Mouse (Mus musculus) cerebellum, adult (tissue): Measurements from ENCODE around the gene Mboat1.

Source experiments
- ATAC-seq: cut with Nextera tagmentation; 2 replicates; pipeline ENCODE4 v1.9.2; 2017; ENCODE audit warnings: mild to moderate bottlenecking, moderate library complexity, mixed read lengths; ENCODE audit not compliant: insufficient number of reproducible peaks, low FRiP score, low TSS enrichment

The Mboat1 gene

DNA sequence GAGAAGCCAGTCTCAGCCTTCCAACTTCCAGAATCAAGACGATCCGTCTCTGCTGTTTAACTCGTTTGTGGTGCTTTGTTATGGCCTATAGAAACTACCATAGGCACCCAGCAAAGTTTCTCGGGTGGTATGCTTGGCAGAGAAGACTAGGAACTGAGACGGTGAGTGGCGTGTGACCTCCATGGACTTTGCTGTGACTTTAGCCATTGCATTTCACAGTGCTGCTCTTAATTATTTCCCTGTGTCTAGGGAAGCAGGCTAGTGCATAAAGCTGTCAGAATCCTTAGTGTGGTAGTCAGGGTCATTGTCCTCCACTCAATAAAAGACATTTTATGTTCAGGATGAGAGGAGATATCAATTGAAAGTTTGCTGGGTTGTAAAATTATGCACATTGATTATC, 49.3 kb downstream of the Mboat1 start:
- ATAC-seq, result no peak

GRCm38 (mm10) chr13:30185959-30186358, 49.7 kb downstream of the Mboat1 start:
- peak; percentile 40; the same call in 1 of the 2 replicates for ATAC-seq

GRCm38 (mm10) chr13:30186456-30186855, 50.2 kb downstream of the Mboat1 start:
- ATAC-seq, result no peak

GRCm38 (mm10) chr13:30192031-30192716, 55.9 kb downstream of the Mboat1 start:
- no peak for ATAC-seq

DNA sequence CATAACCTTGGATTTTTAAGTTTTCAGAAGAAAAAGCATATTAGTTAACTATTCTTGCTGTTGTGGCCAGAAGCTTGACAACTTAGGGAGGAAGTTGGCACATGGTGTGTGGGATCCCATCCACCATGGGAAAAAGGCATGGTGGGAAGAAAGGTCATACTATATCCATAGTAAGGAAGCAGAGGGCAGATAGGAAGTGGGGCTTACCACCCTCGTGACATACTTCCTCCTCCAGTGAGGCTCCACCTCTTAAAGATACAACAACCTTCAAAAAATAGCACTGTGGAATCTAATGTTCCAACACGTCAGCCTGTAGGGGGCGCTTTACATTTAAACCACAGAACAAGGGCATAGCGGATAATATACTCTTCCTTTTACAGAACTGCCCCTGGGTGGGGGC, 57.1 kb downstream of the Mboat1 start:
- ATAC-seq, result peak; percentile 15; the same call in 1 of the 2 replicates

DNA sequence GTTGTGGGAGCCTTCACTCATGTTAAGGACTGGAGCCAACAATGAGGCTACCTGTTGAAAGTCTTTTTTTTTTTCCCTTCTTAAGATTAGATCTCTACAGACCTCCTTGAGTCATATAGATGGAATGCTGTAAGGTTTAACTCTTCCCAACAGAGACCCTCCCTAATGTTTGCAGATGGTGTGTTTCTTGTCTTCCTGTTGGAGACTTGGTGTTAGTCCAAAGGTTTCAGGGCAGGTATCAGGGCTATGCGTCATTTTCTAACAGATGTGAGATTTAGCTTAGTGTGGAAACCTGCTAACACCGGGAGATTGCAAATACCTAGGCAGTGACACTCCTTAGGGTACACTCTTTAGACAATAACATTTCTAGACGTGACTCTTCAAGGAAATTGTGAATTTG, 58.5 kb downstream of the Mboat1 start:
- ATAC-seq, result no peak

- ATAC-seq, result no peak
Observed at GRCm38 (mm10) chr13:30196661-30197060, 60.4 kb downstream of the Mboat1 start.

DNA sequence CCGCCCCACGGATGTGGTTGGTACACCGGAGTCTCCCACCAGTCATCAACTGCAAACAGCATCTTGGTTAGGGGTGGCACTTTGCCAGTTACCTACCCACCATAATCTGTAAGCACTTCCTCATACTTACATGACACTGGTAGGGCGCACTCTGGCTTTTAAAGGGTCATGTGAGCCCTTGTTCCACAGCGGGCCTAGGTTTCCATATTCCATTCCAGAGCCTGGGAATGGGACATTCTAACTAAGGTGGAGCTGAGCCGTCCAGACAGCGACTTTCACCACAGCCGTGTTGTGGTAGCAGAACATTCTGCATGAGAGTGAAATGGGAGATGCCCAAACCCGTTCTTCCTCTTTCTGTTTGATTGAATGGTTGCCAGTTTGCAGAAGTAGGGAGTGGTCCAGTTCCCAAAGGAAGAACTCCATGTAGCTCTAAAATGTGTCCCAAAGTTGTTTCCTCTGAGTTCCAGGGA, 61.8 kb downstream of the Mboat1 start:
- ATAC-seq, result no peak

DNA sequence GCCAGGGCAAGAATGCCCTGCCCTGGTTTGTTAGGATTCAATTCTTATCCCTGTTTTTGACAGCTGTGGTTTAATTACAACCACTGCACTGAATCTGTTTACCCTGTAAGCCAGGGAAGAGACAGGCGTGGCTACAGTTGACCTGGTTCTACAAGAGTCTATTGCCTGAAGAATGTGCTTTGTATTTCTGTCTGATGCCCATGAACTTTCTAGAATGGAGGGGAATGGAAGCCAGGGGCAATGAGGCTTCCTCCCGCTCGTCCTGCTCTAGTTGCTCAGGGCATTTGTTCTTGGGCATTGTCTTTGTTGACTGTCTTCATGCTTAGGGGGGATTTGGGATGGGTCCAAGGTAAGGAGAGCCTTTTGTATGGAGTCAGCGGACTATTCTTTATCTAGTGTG, 63.5 kb downstream of the Mboat1 start:
- ATAC-seq, result no peak

GRCm38 (mm10) chr13:30200737-30201136, 64.4 kb downstream of the Mboat1 start:
- ATAC-seq, result no peak

GRCm38 (mm10) chr13:30203018-30203417, 66.7 kb downstream of the Mboat1 start:
- ATAC-seq, result no peak

GRCm38 (mm10) chr13:30208176-30208575, 71.9 kb downstream of the Mboat1 start:
- ATAC-seq, result no peak

DNA sequence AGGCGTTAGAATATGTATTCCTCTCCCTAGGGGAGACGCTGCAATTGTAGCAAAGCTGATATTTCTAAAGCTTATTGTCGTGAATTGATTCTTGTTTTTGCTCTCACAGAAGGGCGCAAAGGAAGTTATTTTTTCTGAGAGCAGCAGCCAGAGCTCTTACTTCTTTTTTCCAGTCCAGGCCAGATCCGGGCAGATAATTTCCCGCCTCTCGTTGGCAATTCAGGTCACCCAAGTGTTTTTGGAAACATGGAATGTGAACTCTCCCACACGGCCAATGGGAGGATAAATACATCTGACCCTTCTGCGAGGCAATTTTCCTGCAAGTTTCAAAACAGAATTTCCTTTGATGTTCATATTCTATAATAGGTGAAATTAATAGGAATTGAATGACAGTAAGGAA, 77.0 kb downstream of the Mboat1 start:
- no peak for ATAC-seq

DNA sequence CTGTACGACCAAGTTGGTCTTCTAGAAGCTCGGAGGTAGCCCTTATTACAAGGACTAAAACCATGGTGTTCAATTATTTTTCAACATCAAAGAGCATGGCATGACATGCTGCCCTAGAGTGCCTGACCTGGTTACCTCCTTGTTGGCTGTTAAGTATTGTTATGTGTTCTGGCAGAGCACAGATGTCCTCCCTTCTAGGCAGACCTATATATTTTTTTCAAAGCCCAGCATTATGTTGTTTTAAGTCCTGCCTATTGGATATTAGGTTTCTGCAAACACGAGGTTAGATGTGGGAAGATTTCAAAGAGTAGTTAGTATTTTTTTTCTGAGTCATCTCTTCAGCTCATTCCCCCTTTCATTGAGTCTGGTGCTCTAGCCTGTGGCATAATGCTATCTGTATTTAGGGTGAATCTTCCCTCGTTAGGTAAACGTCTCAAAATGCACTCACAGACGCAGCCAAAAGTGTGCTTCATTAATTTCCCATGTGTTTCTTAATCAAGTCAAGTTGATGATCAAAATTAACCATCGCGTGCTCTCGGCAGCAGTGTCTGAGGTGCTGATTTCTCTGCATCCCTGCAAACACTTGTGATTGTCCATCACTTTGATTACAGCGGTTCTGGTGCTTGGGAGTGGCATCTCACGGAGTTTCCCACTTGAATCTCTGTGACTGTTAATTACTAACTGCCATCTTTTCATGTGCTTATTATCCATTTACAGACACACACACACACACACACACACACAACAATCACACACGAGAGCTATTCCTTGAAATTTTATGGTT, 81.5 kb downstream of the Mboat1 start:
- ATAC-seq, result no peak

- ATAC-seq, result no peak
Observed at GRCm38 (mm10) chr13:30219597-30219996, 83.3 kb downstream of the Mboat1 start.

DNA sequence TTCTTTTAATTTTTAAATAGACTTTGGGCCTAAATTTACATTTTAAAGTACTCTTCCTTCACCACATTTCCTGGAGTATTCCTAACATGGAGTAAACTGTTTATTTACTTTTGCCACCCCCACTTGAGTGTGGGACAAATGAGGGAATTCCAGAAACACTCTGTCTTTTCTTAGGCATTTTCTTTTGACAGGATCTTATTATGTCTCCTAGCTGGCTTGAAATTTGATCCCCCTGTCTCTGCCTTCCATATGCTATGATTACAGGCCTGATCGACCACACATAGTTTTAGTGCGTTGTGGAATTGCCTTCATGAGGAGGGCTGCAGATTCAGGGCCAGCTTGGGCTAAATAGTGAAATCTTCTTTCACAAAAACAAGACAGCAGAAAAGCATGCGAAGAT, 85.0 kb downstream of the Mboat1 start:
- ATAC-seq, result no peak

DNA sequence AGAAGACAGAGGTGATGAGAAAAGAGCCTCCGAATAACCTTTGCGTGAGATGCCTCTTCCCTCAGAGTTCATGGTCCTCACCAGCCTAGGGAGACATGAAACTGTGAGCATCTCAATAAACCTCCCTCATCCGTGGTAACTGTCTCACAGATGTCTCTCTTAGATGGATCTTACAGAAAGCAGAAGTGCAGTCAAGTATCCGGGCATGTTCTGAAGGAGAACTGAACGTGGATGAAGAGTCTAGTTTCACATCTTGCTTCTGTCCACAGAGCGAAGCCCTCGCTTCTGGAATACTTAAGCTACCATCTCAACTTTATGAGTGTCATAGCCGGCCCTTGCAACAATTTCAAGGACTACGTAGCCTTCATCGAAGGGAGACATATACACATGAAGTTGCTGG, 87.8 kb downstream of the Mboat1 start:
- ATAC-seq, result no peak

DNA sequence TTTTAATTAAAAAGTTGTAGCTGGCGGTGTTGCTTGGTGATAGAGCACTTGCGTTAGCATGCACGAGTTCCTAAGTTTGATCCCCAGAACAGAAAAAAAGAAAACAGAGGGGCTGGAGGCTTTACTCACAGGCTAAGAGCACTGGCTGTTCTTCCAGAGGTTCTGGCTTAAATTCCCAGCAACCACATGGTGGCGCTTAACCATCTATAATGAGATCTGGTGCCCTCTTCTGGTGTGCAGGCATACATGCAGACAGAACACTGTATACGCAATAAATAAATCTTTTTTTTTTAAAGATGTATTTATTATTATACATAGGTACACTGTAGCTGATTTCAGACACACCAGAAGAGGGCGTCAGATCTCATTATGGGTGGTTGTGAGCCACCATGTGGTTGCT, 88.4 kb downstream of the Mboat1 start:
- no peak for ATAC-seq

- ATAC-seq, result no peak
Observed at GRCm38 (mm10) chr13:30228762-30229161, 92.5 kb downstream of the Mboat1 start.

DNA sequence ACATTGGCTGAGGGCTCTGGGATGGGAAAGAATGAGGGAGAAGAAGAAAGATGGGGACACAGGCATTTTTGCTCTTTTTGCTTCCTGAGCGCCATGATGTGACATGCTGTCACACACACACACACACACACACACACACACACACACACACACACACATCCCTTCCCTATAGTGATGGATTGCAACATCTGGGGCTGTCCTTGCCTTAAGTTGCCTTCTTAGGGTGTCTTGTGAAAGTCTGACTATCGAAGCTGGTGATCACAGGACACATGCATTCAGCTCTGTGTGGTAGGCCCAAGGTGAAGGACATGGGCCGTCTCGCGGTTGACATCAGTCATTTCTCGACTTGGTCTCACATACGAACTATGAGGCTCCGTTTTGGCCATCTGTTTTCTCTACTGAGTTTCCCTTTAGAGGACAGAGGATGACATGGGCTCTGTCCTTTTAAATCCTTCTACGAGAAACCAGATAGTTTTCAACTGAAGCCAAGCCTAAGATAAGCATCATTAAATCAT, 93.4 kb downstream of the Mboat1 start:
- no peak for ATAC-seq

DNA sequence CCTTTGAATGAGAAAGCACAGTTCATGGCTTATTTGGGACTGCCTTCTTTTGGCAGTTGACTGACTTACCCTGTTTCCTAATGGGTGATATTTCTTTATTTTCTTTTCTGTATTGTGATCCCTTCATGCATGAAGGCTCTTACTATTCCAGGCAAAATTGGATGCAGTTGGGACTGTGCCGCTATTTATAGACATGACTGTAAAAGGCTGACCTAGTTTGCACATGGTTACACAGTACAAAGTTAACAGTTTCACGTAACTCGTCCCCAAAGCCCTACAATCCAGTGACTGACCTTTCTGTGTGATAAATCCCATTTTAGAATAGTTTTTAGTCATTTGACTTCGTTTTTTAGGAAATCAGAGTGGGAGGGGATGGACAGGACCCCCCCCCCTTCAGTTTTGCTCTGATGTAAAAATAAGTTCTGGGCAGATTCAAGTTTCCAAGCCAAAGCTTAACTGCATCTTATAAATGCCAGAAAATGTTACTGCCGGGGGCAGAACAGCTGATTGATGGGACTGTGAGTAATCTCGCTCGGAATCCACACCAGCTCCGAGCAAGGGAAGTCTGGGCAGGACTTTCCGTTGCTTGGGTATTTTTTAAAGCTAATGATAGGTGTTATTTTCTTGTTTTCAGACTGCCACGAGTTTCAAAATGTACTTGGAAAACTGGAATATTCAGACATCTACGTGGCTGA, 98.9 kb downstream of the Mboat1 start:
- peak; percentile 70; the same call in 1 of the 2 replicates for ATAC-seq
